Mouse (Mus musculus) liver, embryonic 12.5 days (tissue): ENCODE results near the gene Gata3. TPM values are rescaled to one million over a fixed set of nuclear protein-coding genes. Genes with fewer than 3 reads are reported as not detected.

Experiments
- ATAC-seq: fragments of 200-750 bp; cut with Nextera tagmentation; 2 replicates; pipeline ENCODE4 v1.8.0; 2017; ENCODE audit warnings: moderate number of reproducible peaks, mild to moderate bottlenecking, moderate library complexity
- H3K27ac ChIP-seq: fragments of 300-500 bp; sonication (generic); 2 replicates; pipeline ENCODE4 v1.5.1; 2016; ENCODE audit warnings: mild to moderate bottlenecking
- H3K27me3 ChIP-seq: fragments of 300-500 bp; sonication (generic); replicated peaks from 2 replicates; pipeline ENCODE4 v1.6.1; 2016; ENCODE audit warnings: mild to moderate bottlenecking, moderate library complexity
- H3K36me3 ChIP-seq: fragments of 300-500 bp; sonication (generic); 2 replicates; pipeline ENCODE4 v1.6.1; 2016; ENCODE audit warnings: mild to moderate bottlenecking, moderate library complexity
- H3K4me1 ChIP-seq: fragments of 300-500 bp; sonication (generic); 2 replicates; pipeline ENCODE4 v1.6.1; 2016
- H3K4me2 ChIP-seq: fragments of 300-500 bp; sonication (generic); 2 replicates; pipeline ENCODE4 v1.6.1; 2016; ENCODE audit warnings: mild to moderate bottlenecking, moderate library complexity
- H3K4me3 ChIP-seq: fragments of 300-500 bp; sonication (generic); 2 replicates; pipeline ENCODE4 v1.5.1; 2016; ENCODE audit warnings: mild to moderate bottlenecking, moderate library complexity
- H3K9ac ChIP-seq: fragments of 300-500 bp; sonication (generic); 2 replicates; pipeline ENCODE4 v1.6.1; 2016; ENCODE audit warnings: mild to moderate bottlenecking, moderate library complexity
- H3K9me3 ChIP-seq: fragments of 300-500 bp; sonication (generic); replicated peaks from 2 replicates; pipeline ENCODE4 v1.6.1; 2016; ENCODE audit warnings: mild to moderate bottlenecking, moderate library complexity
- WGBS: fragments of 180-500 bp; shearing (Covaris S2); methylation state at CpG from one replicate; pipeline ENCODE4 v1.1.7; 2016; ENCODE audit not compliant: insufficient replicate concordance; 5-methylcytosine and 5-hydroxymethylcytosine counted together
- polyA plus RNA-seq: library from polyadenylated mRNA; unstranded; fragments of >200 nt; fragmentation: Nextera tagmentation; extraction: Ambion mirVana; gene quantifications from 2 replicates; pipeline ENCODE4 v1.2.1, GENCODE M21; 2016

Gene Gata3
- polyA plus RNA-seq, 1 experiment from 2014 or later: 2.1 TPM

DNA sequence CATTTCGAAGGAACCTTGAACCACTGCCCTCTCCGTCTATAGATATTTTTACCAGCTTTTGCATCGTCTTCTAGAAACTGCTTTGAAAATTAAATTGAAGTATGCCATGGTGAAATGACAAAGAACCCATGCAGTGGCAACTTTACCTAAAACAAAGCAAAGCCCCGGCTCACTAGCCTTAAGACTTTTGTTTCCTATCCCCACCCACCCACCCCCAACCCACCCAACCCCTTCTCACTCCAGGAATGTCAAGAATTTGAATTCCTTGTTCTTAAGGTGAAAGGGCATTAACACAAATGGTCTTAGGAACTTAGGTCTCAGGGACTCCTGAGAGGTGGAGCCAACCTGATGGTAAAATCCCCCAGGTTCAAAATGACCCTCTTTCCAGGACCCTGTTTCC is 34.0 kb downstream of the Gata3 start:
- Histone ChIP-seq H3K4me3 (no peak overlapping the region), H3K36me3 (no peaks in the 10 kb centered on the region; the same call in 1 of the 2 replicates), H3K4me2 (no peak overlapping the region), H3K9me3 (no peaks in the 10 kb centered on the region), H3K27me3 (no peaks in the 10 kb centered on the region), H3K4me1 (no peaks in the 10 kb centered on the region), H3K27ac (no peak overlapping the region), H3K9ac (no peak overlapping the region)
- ATAC-seq: no peak
- 49% methylated on average over 3 of the region's 4 CpGs for WGBS

- Histone ChIP-seq H3K9me3 (no peaks in the 10 kb centered on the region), H3K4me1 (no peaks in the 10 kb centered on the region), H3K27ac (no peak overlapping the region), H3K4me3 (no peak overlapping the region), H3K36me3 (no peaks in the 10 kb centered on the region), H3K27me3 (no peaks in the 10 kb centered on the region), H3K9ac (no peak overlapping the region), H3K4me2 (no peak overlapping the region)
- ATAC-seq: no peak
- WGBS: 64% methylated on average over 13 of the region's 13 CpGs
Measured at GRCm38 (mm10) chr2:9852851-9853576, 36.8 kb downstream of the Gata3 start.

DNA sequence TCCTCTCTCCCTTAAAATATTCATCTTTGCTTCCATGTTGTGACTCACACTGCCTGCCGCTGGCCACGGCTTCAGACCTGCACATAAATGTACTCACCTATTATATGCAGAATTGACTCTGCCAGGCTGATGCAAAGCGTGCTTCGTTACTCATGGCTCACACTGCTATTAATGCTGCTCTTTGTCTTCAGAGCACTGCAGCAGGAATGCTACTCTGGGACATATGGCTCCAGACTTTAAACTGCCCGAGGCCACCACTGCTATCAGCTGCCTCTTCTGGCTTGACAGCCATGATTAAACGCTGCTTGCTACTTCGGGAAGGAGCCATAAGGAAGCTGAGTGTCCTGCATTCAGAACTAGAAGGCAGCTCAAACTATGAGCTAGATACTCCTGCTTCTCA is 54.6 kb downstream of the Gata3 start:
- Histone ChIP-seq H3K4me1 (no peaks in the 10 kb centered on the region), H3K4me2 (no peak overlapping the region), H3K36me3 (no peaks in the 10 kb centered on the region), H3K9me3 (no peaks in the 10 kb centered on the region), H3K27me3 (no peaks in the 10 kb centered on the region), H3K4me3 (no peak overlapping the region), H3K9ac (no peak overlapping the region), H3K27ac (no peak overlapping the region)
- ATAC-seq: no peak
- WGBS: 68% methylated on average over 7 of the region's 7 CpGs

- Histone ChIP-seq H3K4me1 (no peaks in the 10 kb centered on the region), H3K27ac (no peak overlapping the region), H3K9me3 (no peaks in the 10 kb centered on the region), H3K27me3 (no peaks in the 10 kb centered on the region), H3K4me2 (no peak overlapping the region), H3K36me3 (no peaks in the 10 kb centered on the region), H3K9ac (no peak overlapping the region), H3K4me3 (no peak overlapping the region)
- 62% methylated on average over 7 of the region's 7 CpGs for whole genome bisulfite sequencing
- ATAC-seq: no peak
Measured at GRCm38 (mm10) chr2:9833712-9834111, 56.1 kb downstream of the Gata3 start.

DNA sequence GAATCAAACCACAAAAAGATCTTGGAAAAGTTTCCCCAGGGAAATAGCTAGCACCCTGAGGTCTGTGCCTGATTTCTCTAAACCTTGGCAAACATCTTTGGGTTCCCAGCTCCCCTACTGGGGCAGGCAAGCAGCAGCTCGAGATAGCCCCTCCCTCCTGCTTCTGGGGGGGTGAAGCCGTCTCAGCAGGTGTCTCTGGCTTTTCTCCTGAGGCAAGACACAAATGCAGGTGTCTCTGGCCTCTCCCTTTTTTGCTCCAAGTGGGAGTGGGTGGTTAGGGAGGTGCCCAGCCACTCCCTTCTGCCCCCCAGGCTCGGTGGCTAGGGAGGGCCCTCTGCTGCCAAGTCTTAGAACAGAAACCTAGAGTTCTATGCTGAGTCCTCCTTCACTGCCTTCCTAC is 62.2 kb downstream of the Gata3 start:
- ATAC-seq: no peak
- Histone ChIP-seq H3K36me3 (no peaks in the 10 kb centered on the region), H3K27ac (no peak overlapping the region), H3K4me3 (no peak overlapping the region), H3K4me1 (no peaks in the 10 kb centered on the region), H3K9me3 (no peaks in the 10 kb centered on the region), H3K27me3 (no peaks in the 10 kb centered on the region), H3K9ac (no peak overlapping the region), H3K4me2 (no peak overlapping the region)
- WGBS: 20% methylated on average over 3 of the region's 3 CpGs

GRCm38 (mm10) chr2:9820611-9821010 is 69.2 kb downstream of the Gata3 start:
- no peaks in the 10 kb centered on the region for H3K36me3 ChIP-seq
- WGBS: 64% methylated on average over 8 of the region's 8 CpGs
- H3K9ac ChIP-seq: no peak overlapping the region
- H3K27me3 ChIP-seq: no peaks in the 10 kb centered on the region
- no peak overlapping the region for H3K4me2 ChIP-seq
- ATAC-seq: no peak
- H3K27ac ChIP-seq: no peak overlapping the region
- H3K4me1 ChIP-seq: no peaks in the 10 kb centered on the region
- H3K9me3 ChIP-seq: no peaks in the 10 kb centered on the region
- no peak overlapping the region for H3K4me3 ChIP-seq

DNA sequence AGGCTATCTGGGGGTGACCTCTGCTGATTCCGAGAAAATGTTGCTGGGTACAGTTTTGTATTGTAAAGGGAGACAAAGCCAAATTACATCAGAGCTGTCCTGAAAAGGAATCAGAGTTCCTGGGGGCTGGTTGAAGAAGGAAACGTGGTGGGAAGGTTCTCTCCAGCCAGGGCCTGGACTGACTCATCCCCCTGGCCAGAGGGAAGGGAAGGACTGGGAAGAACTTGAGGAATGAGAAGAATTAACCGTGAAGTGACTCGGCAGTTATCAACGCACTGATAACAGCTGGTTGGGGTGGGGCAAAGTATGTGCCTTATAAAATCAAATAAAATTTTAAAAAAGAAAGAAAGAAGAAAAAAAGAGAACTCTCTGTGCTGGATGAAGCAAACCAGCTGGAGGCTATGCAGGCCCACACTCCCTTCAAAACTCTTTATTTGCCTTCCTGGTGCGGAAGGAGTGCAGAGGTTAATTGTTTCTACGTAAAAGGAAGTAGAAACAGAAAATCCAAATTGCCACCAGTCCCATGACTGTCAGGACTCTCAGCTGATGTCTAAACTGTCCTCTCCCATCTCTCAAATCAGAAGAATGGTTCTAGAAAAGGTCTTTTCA is 71.6 kb downstream of the Gata3 start:
- H3K4me2 ChIP-seq: no peak overlapping the region
- no peaks in the 10 kb centered on the region for H3K36me3 ChIP-seq
- no peak overlapping the region for H3K4me3 ChIP-seq
- H3K9ac ChIP-seq: no peak overlapping the region
- ATAC-seq: no peak
- no peaks in the 10 kb centered on the region for H3K4me1 ChIP-seq
- no peaks in the 10 kb centered on the region for H3K27me3 ChIP-seq
- H3K9me3 ChIP-seq: no peaks in the 10 kb centered on the region
- H3K27ac ChIP-seq: no peak overlapping the region
- WGBS: 47% methylated on average over 7 of the region's 7 CpGs

Other genes with a start within 250 kb of the Gata3 start
- gene 4930412O13Rik, start 8.8 kb downstream of the Gata3 start, polyA plus RNA-seq: not detected in 2 replicates
- 0.37 TPM in 1 of 2 replicates, not detected in the other for gene 9230102O04Rik, start 494 bp downstream of the Gata3 start, polyA plus RNA-seq
- gene Taf3, start 158.6 kb upstream of the Gata3 start, polyA plus RNA-seq: 10.0 and 10.4 TPM in 2 replicates
- gene Atp5c1, start 190.5 kb upstream of the Gata3 start, polyA plus RNA-seq: 409 and 425 TPM in 2 replicates
- gene Kin, start 190.6 kb upstream of the Gata3 start, polyA plus RNA-seq: 23.5 and 24.2 TPM in 2 replicates
- 230 and 235 TPM in 2 replicates for gene Itih2, start 241.4 kb upstream of the Gata3 start, polyA plus RNA-seq